Mouse (Mus musculus): ENCODE measurements around the gene Agbl2.

- no peak for TF ChIP-seq POLR2A (IDR thresholded peaks at IDR 0.05; ENCODE audit: insufficient read depth, low read depth, low read length)
- no peak for TF ChIP-seq CTCF (IDR thresholded peaks at IDR 0.05; ENCODE audit: insufficient read depth, low read depth, low read length)
Measured at GRCm38 (mm10) chr2:90850401-90850800, 67.9 kb downstream of the Agbl2 start.

Data from olfactory bulb, adult 2 months (tissue).